Mouse (Mus musculus) embryonic facial prominence, embryonic 11.5 days (tissue): ENCODE results near the gene Bcl2l12. TPM values are rescaled to one million over a fixed set of nuclear protein-coding genes. Genes with fewer than 3 reads are reported as not detected.

Experiments used
- ATAC-seq: fragments of 200-750 bp; cut with Nextera tagmentation; replicated peaks from 2 replicates; pipeline ENCODE4 v1.8.0; 2017; ENCODE audit warnings: low read depth; ENCODE audit not compliant: insufficient number of reproducible peaks, low FRiP score, low TSS enrichment
- DNase-seq: peaks from one replicate; pipeline ENCODE4 v3.0.0-alpha.2; 2015; ENCODE audit warnings: low spot score
- H3K27ac ChIP-seq: fragments of 300-500 bp; sonication (generic); replicated peaks from 2 replicates; pipeline ENCODE4 v1.5.1; 2014; ENCODE audit warnings: mild to moderate bottlenecking, low read depth, low read length, control low read depth
- H3K27me3 ChIP-seq: fragments of 300-500 bp; sonication (generic); 2 replicates; pipeline ENCODE4 v1.6.1; 2014; ENCODE audit warnings: mild to moderate bottlenecking, low read length, moderate library complexity, mixed read lengths; ENCODE audit not compliant: control insufficient read depth, insufficient read depth
- H3K36me3 ChIP-seq: fragments of 300-500 bp; sonication (generic); replicated peaks from 2 replicates; pipeline ENCODE4 v1.6.1; 2014; ENCODE audit warnings: low read depth, mild to moderate bottlenecking, low read length, moderate library complexity, mixed read lengths; ENCODE audit not compliant: control insufficient read depth, insufficient read depth
- H3K4me1 ChIP-seq: fragments of 300-500 bp; sonication (generic); 2 replicates; pipeline ENCODE4 v1.6.1; 2014; ENCODE audit warnings: low read length, mixed read lengths; ENCODE audit not compliant: control insufficient read depth, insufficient read depth
- H3K4me2 ChIP-seq: fragments of 300-500 bp; sonication (generic); 2 replicates; pipeline ENCODE4 v1.6.1; 2014; ENCODE audit warnings: low read depth, mild to moderate bottlenecking, control low read depth, low read length, moderate library complexity
- H3K4me3 ChIP-seq: fragments of 300-500 bp; sonication (generic); 2 replicates; pipeline ENCODE4 v1.5.1; 2014; ENCODE audit warnings: low read depth, low read length, control low read depth
- H3K9ac ChIP-seq: fragments of 300-500 bp; sonication (generic); replicated peaks from 2 replicates; pipeline ENCODE4 v1.6.1; 2014; ENCODE audit warnings: mild to moderate bottlenecking, control low read depth, low read length
- H3K9me3 ChIP-seq: fragments of 300-500 bp; sonication (generic); replicated peaks from 2 replicates; pipeline ENCODE4 v1.6.1; 2016; ENCODE audit warnings: mild to moderate bottlenecking, low read length, inconsistent platforms, mixed read lengths; ENCODE audit not compliant: control insufficient read depth
- WGBS: fragments of 180-500 bp; shearing (Covaris S2); extraction: QIAGEN DNeasy Blood & Tissue Kit; methylation state at CpG from one replicate; pipeline ENCODE4 v1.1.7; 2014; 5-methylcytosine and 5-hydroxymethylcytosine counted together
- polyA plus RNA-seq: library from polyadenylated mRNA; unstranded; fragments of >200 nt; fragmentation: Nextera tagmentation; extraction: Ambion mirVana; gene quantifications from 2 replicates; pipeline ENCODE4 v1.2.1, GENCODE M21; 2014

The Bcl2l12 gene
- polyA plus RNA-seq, 1 experiment from 2014 or later, result 71.7 TPM

GRCm38 (mm10) chr7:44997940-44998428 lies 528 bp downstream of the Bcl2l12 start:
- WGBS, result 5% methylated on average over 15 of the region's 15 CpGs
- peaks cover 19% of the 10 kb centered on the region for H3K36me3 ChIP-seq
- peak; percentile 48 for DNase-seq

GRCm38 (mm10) chr7:44997231-44997939 lies 1.1 kb downstream of the Bcl2l12 start, which contains the start of gene Irf3:
TSS of gene Irf3 (plus strand) at chr7:44997648.
- Histone ChIP-seq H3K9ac (peak within 1 kb of the TSS; percentile 84), H3K27me3 (no peaks in the 10 kb centered on the region), H3K4me1 (no peaks in the 10 kb centered on the region; the same call in 1 of the 2 replicates), H3K27ac (0 out of 2 replicates have a peak within 1 kb of the TSS, but pooled peaks have one; percentile 43), H3K36me3 (peaks cover 18% of the 10 kb centered on the region), H3K4me2 (peak within 1 kb of the TSS; percentile 84), H3K4me3 (peak within 1 kb of the TSS; percentile 60), H3K9me3 (no peaks in the 10 kb centered on the region)
- WGBS, result under 1% methylated on average over 43 of the region's 43 CpGs
- DNase-seq, result peak; percentile 98
- ATAC-seq, result peak; percentile 78

More at GRCm38 (mm10) chr7:44997940-44998428, 528 bp downstream of the Bcl2l12 start:
- Histone ChIP-seq H3K4me2 (peak overlapping the region; percentile 49), H3K9ac (peak overlapping the region; percentile 84), H3K4me3 (peak overlapping the region; percentile 60), H3K4me1 (no peaks in the 10 kb centered on the region; the same call in 1 of the 2 replicates), H3K9me3 (no peaks in the 10 kb centered on the region), H3K27me3 (no peaks in the 10 kb centered on the region), H3K27ac (0 out of 2 replicates have a peak overlapping the region, but pooled peaks have one; percentile 5)
- ATAC-seq, result no peak

- 16% methylated on average over 10 of the region's 10 CpGs for WGBS
- Histone ChIP-seq H3K4me3 (peak overlapping the region; percentile 60), H3K4me1 (no peaks in the 10 kb centered on the region; the same call in 1 of the 2 replicates), H3K9me3 (no peaks in the 10 kb centered on the region), H3K9ac (peak overlapping the region; percentile 84), H3K36me3 (peaks cover 18% of the 10 kb centered on the region), H3K27me3 (no peaks in the 10 kb centered on the region), H3K4me2 (peak overlapping the region; percentile 84), H3K27ac (0 out of 2 replicates have a peak overlapping the region, but pooled peaks have one; percentile 43)
- ATAC-seq, result no peak
- no peak for DNase-seq
These were observed 1.8 kb downstream of the Bcl2l12 start for GRCm38 (mm10) chr7:44996672-44997071.

- peak overlapping the region; percentile 44 for H3K4me2 ChIP-seq
- H3K9ac ChIP-seq, result peak overlapping the region; percentile 82
- peaks cover 7% of the 10 kb centered on the region for H3K4me1 ChIP-seq
- H3K36me3 ChIP-seq, result peaks cover 5% of the 10 kb centered on the region
- no peak for DNase-seq
- under 1% methylated on average over 29 of the region's 29 CpGs for WGBS
- peak overlapping the region; percentile 55 for H3K4me3 ChIP-seq
- H3K9me3 ChIP-seq, result no peaks in the 10 kb centered on the region
- ATAC-seq, result peak; percentile 41
- H3K27me3 ChIP-seq, result no peaks in the 10 kb centered on the region
- peak overlapping the region; percentile 90 for H3K27ac ChIP-seq
These were observed 11.4 kb downstream of the Bcl2l12 start for GRCm38 (mm10) chr7:44986879-44987718.

GRCm38 (mm10) chr7:44986192-44986878 lies 12.2 kb downstream of the Bcl2l12 start, which contains the start of gene Prmt1:
TSS of gene Prmt1 (minus strand) at chr7:44986568.
- DNase-seq (peak; percentile 99), ATAC-seq (peak; percentile 95)
- H3K27ac ChIP-seq, result peak within 1 kb of the TSS; percentile 96
- H3K9ac ChIP-seq, result peak within 1 kb of the TSS; percentile 99
- no peaks in the 10 kb centered on the region for H3K27me3 ChIP-seq
- H3K4me3 ChIP-seq, result peak within 1 kb of the TSS; percentile 98
- H3K36me3 ChIP-seq, result peaks cover 12% of the 10 kb centered on the region
- H3K9me3 ChIP-seq, result no peaks in the 10 kb centered on the region
- H3K4me2 ChIP-seq, result peak within 1 kb of the TSS; percentile 57
- under 1% methylated on average over 42 of the region's 42 CpGs for WGBS
- H3K4me1 ChIP-seq, result peaks cover 7% of the 10 kb centered on the region

GRCm38 (mm10) chr7:44985595-44986191 lies 12.8 kb downstream of the Bcl2l12 start:
- peak overlapping the region; percentile 57 for H3K4me2 ChIP-seq
- no peaks in the 10 kb centered on the region for H3K9me3 ChIP-seq
- ATAC-seq (0 out of 2 replicates have a peak, but pooled peaks have one; percentile 9), DNase-seq (peak; percentile 82)
- H3K9ac ChIP-seq, result peak overlapping the region; percentile 99
- peak overlapping the region; percentile 96 for H3K27ac ChIP-seq
- peak overlapping the region; percentile 98 for H3K4me3 ChIP-seq
- H3K4me1 ChIP-seq, result peaks cover 7% of the 10 kb centered on the region
- H3K27me3 ChIP-seq, result no peaks in the 10 kb centered on the region
- peaks cover 16% of the 10 kb centered on the region for H3K36me3 ChIP-seq
- WGBS, result under 1% methylated on average over 39 of the region's 45 CpGs

GRCm38 (mm10) chr7:44984833-44985164 lies 13.7 kb downstream of the Bcl2l12 start:
- H3K4me1 ChIP-seq, result peaks cover 7% of the 10 kb centered on the region
- peak overlapping the region; percentile 57 for H3K4me2 ChIP-seq
- 40% methylated on average over 3 of the region's 3 CpGs for WGBS
- peak overlapping the region; percentile 13 for H3K9ac ChIP-seq
- no peak for ATAC-seq
- H3K4me3 ChIP-seq, result peak overlapping the region; percentile 98
- no peaks in the 10 kb centered on the region for H3K9me3 ChIP-seq
- no peak for DNase-seq
- H3K36me3 ChIP-seq, result peaks cover 22% of the 10 kb centered on the region
- no peaks in the 10 kb centered on the region for H3K27me3 ChIP-seq
- no peak overlapping the region for H3K27ac ChIP-seq
